Mouse (Mus musculus): ENCODE results near the gene F2rl1.

DNA sequence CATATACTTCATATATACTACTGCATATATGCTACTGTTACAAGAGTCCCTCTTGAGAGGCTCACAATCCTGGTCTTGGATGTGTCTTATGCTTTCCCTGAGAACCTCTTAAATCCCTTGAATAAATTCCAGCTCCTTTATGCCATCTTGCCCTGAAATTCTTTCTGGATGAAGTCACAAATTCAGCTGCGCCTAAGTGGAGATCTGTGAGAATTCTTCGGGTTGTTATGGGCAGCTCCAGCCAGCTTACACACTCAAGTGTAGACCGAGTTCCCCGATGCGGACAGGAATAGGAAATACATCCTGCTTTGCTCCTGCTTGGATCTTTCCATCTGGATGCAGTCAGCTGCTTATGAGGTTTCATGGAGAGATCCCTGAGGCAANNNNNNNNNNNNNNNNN lies 40.4 kb downstream of the F2rl1 start:
- TF ChIP-seq CTCF (IDR thresholded peaks at IDR 0.05; ENCODE audit: low read depth) (no peak), EP300 (optimal IDR thresholded peaks at IDR 0.05) (no peak)

Measured in stomach, postnatal 0 days (tissue).